ENCODE assay signal across 9 mouse cellular contexts in the genomic region with DNA sequence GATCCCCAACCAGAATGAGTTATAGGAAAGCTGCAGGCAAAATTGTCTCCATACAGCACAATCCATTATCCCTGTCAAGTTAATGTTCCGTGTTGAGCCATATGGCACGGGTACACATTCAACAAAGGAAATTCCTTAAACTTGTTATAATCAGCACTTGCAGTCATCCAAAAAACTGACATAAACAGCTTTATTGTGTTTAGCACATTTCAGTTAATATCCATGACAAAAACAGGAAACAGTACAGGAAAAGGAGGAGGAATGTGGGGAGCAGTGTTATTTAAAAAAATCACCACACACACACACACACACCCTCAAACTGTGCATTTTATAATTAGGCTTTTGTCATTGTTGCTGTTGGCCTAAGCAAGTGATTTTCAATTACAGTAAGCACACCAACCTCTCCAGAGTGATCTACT.
DNase-seq lines count a peak whose midpoint lies in the region; ATAC-seq lines count a peak whose summit lies in the region.
"Had no signal": no experiment of that assay in that cellular context is flagged by ENCODE, and none has a peak within 500 bp of the region (broad histone marks: within the 10 kb centered on the region; RNA-seq: fewer than 3 reads in every experiment).

No protein-coding gene starts in this region.

- no peaks in the 10 kb centered on the region for H3K36me3 ChIP-seq in kidney, embryonic 16.5 days (ENCODE audit: insufficient read depth, low read length)
- H3K36me3 ChIP-seq in forebrain, embryonic 16.5 days (ENCODE audit: control insufficient read depth, insufficient read depth) = no peaks in the 10 kb centered on the region
- no peaks in the 10 kb centered on the region for H3K36me3 ChIP-seq in midbrain, embryonic 15.5 days (replicated peaks)
- H3K36me3 ChIP-seq in liver, embryonic 12.5 days = peaks cover 5% of the 10 kb centered on the region; the same call in 1 of the 2 replicates
- H3K36me3 ChIP-seq: intestine, embryonic 15.5 days had no signal

- H3K27me3 ChIP-seq in kidney, embryonic 16.5 days (ENCODE audit: insufficient read depth, low read length) = no peaks in the 10 kb centered on the region
- no peaks in the 10 kb centered on the region for H3K27me3 ChIP-seq in forebrain, embryonic 16.5 days (replicated peaks; ENCODE audit: control insufficient read depth, insufficient read depth, low read length)
- H3K27me3 ChIP-seq in midbrain, embryonic 15.5 days (replicated peaks) = no peaks in the 10 kb centered on the region
- no peaks in the 10 kb centered on the region for H3K27me3 ChIP-seq in liver, embryonic 12.5 days (replicated peaks)
- H3K27me3 ChIP-seq: intestine, embryonic 15.5 days had no signal

- no peak overlapping the region for H3K4me2 ChIP-seq in kidney, embryonic 16.5 days (replicated peaks; ENCODE audit: low read depth, low read length)
- H3K4me2 ChIP-seq in forebrain, embryonic 16.5 days (ENCODE audit: low read length) = no peak overlapping the region
- H3K4me2 ChIP-seq in midbrain, embryonic 15.5 days = no peak overlapping the region
- no peak overlapping the region for H3K4me2 ChIP-seq in liver, embryonic 12.5 days
- H3K4me2 ChIP-seq: intestine, embryonic 15.5 days had no signal

- peak; percentile 54; the same call in 1 of the 2 replicates for ATAC-seq in kidney, embryonic 16.5 days (ENCODE audit: low FRiP score, low TSS enrichment)
- ATAC-seq in forebrain, embryonic 16.5 days = peak; percentile 78
- ATAC-seq in midbrain, embryonic 15.5 days (replicated peaks) = 0 out of 2 replicates have a peak, but pooled peaks have one; percentile 56
- no peak for ATAC-seq in liver, embryonic 12.5 days
- ATAC-seq: intestine, embryonic 15.5 days had no signal

- 0 out of 2 replicates have a peak overlapping the region, but pooled peaks have one; percentile 56 for H3K27ac ChIP-seq in kidney, embryonic 16.5 days (ENCODE audit: low read length)
- H3K27ac ChIP-seq in forebrain, embryonic 16.5 days (ENCODE audit: low read length) = peak overlapping the region; percentile 45; the same call in 1 of the 2 replicates
- peak overlapping the region; percentile 47; the same call in 1 of the 2 replicates for H3K27ac ChIP-seq in midbrain, embryonic 15.5 days
- H3K27ac ChIP-seq in liver, embryonic 12.5 days = no peak overlapping the region
- H3K27ac ChIP-seq: intestine, embryonic 15.5 days had no signal

- H3K9ac ChIP-seq in kidney, embryonic 16.5 days (replicated peaks; ENCODE audit: low read length) = no peak overlapping the region
- no peak overlapping the region for H3K9ac ChIP-seq in forebrain, embryonic 16.5 days (replicated peaks; ENCODE audit: low read depth, low read length)
- no peak overlapping the region for H3K9ac ChIP-seq in midbrain, embryonic 15.5 days
- no peak overlapping the region for H3K9ac ChIP-seq in liver, embryonic 12.5 days
- H3K9ac ChIP-seq: intestine, embryonic 15.5 days had no signal

- no peak for DNase-seq in kidney, postnatal 36 days
- DNase-seq in cerebellum, adult 8-10 months = peak; percentile 36
- DNase-seq in urinary bladder, adult 18-20 months (ENCODE audit: low spot score in 2 of 2) = no peak
- no peak for DNase-seq in adrenal gland, adult 8-10 months

- peaks cover 28% of the 10 kb centered on the region for H3K4me1 ChIP-seq in kidney, embryonic 16.5 days (ENCODE audit: insufficient read depth, low read length)
- peaks cover 16% of the 10 kb centered on the region for H3K4me1 ChIP-seq in forebrain, embryonic 16.5 days (replicated peaks; ENCODE audit: control insufficient read depth, insufficient read depth, low read length)
- peaks cover 23% of the 10 kb centered on the region for H3K4me1 ChIP-seq in midbrain, embryonic 15.5 days
- H3K4me1 ChIP-seq in liver, embryonic 12.5 days = peaks cover 10% of the 10 kb centered on the region; the same call in 1 of the 2 replicates
- H3K4me1 ChIP-seq: intestine, embryonic 15.5 days had no signal

- H3K4me3 ChIP-seq in kidney, embryonic 16.5 days (ENCODE audit: low read length) = no peak overlapping the region
- H3K4me3 ChIP-seq in forebrain, embryonic 16.5 days (replicated peaks; ENCODE audit: low read length) = no peak overlapping the region
- no peak overlapping the region for H3K4me3 ChIP-seq in midbrain, embryonic 15.5 days
- no peak overlapping the region for H3K4me3 ChIP-seq in liver, embryonic 12.5 days
- H3K4me3 ChIP-seq: intestine, embryonic 15.5 days had no signal

- WGBS in kidney, embryonic 16.5 days = 0% methylated on average over 2 of the region's 2 CpGs
- 2% methylated on average over 2 of the region's 2 CpGs for WGBS in forebrain, embryonic 16.5 days
- WGBS in midbrain, embryonic 15.5 days = 6% methylated on average over 2 of the region's 2 CpGs
- 61% methylated on average over 2 of the region's 2 CpGs for WGBS in liver, embryonic 12.5 days (ENCODE audit: insufficient replicate concordance)

- no peaks in the 10 kb centered on the region for H3K9me3 ChIP-seq in kidney, embryonic 16.5 days (ENCODE audit: low read length)
- H3K9me3 ChIP-seq in forebrain, embryonic 16.5 days (ENCODE audit: control insufficient read depth, low read length) = no peaks in the 10 kb centered on the region
- H3K9me3 ChIP-seq in midbrain, embryonic 15.5 days = no peaks in the 10 kb centered on the region
- H3K9me3 ChIP-seq in liver, embryonic 12.5 days (replicated peaks) = no peaks in the 10 kb centered on the region
- H3K9me3 ChIP-seq: intestine, embryonic 15.5 days had no signal
